Mouse (Mus musculus): Measurements from ENCODE around the gene Mrps12.

Gene Mrps12

GRCm38 (mm10) chr7:28741709-28742438 is at the start of gene Mrps12, which contains the start of gene Sars2:
Mrps12 (minus strand) TSS chr7:28741820.
Sars2 (plus strand) TSS chr7:28741992.
- peak; percentile 94 for DNase-seq (ENCODE audit: low read depth, low spot score)

DNA sequence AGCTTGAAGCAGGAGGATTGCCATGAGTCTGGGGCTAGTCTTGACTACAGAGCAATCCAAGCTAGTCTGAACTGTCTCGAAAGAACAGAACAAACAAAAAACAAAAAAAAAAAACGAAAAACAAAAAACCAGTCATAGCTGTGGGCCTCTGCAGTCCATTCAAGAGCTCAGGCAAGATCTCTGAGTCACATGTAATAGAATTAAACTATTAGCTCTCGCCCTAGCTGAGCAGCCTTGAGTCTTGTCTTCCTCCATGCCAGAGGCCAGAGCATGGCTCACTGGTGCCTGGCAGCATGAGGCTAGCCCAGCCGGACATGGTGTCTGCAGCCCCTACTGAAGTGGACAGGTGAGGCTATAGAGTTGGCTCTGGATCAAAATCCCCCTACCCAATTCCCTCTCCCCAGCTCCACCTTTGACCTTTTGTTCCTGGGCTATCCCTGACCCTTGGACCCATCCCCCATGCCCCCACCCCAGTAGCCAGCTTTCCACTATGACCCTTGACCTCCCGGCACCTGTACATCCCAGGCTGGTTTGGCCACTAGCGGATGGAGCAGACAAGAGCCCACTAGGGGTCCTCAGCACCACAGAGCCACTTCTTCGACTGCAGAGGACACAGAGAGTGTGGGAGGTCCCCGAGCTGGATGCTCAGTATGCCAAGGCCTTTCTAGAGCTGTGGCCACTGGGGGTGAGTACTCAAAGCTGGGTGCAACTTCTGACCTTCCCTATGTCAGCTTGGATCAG is 48.6 kb upstream of the Mrps12 start:
- DNase-seq (ENCODE audit: low read depth, low spot score): no peak

DNA sequence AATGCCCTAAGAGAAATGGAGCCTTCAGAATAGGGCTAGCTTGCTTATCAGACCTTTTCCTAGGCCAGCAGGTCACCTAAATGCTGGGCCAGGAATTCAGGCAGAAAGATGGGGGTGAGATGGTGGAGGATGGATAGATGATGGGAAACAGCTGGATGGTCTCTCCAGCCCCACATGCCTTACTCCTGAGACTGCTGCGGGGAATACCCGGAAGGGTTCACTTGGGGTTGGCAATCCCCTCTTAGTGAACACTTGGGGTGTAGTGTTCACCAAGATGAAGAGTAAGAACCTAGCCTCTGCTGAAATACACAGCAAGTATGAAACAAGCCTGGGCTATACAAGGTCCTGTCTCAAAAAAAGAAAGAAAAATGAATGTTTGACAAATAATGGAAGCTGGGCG is 47.6 kb upstream of the Mrps12 start:
- no peak for DNase-seq (ENCODE audit: low read depth, low spot score)

DNA sequence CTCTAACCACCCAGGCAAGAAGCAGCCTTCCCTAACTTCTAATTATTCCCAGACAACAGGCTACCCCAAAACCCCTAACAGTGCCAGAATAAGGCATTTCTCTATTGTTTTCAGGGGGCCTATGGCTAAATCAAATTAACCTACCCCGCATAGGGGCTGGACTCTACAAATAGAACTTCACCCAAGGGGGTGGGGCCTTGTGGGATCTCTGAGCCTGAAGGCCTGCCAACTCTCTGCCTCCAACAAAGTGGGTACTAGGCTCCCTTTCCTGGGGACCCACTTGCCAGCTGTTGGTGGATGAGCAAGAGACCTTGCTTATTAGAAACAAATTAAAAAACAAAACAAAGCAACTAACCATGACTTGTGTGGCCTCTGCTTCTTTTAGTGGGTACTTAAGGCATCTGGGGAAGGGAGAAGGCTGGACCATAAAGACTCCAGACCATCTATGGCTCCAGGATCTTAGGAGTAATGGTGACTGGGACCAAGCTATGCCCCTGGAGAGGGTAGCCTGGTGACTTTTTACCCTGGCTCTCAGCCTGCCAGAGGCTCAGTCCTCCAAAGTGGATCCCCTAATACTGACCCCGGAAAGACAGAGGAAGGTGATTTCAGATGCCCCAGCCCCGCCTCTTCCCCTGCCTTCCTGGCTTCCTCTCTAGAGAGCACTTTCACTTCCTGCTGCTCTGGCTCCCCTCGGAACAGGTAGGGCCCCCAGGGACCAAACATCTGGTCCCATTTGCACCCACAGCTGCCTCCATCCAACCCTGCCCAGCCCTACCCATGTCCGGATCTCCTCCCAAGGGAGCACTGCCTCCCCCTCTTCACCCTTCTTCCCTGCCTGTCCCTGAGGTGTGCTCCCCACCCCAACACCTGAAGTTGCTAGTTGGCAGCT is 46.9 kb upstream of the Mrps12 start, which contains the start of gene Rinl:
Gene Rinl (plus strand): TSS at position 663 of the 889 bp plus-strand sequence.
- no peak for DNase-seq (ENCODE audit: low read depth, low spot score)

GRCm38 (mm10) chr7:28787884-28788283 is 46.3 kb upstream of the Mrps12 start:
- no peak for DNase-seq (ENCODE audit: low read depth, low spot score)

- no peak for DNase-seq (ENCODE audit: low read depth, low spot score)
These were observed 43.5 kb upstream of the Mrps12 start for GRCm38 (mm10) chr7:28785161-28785560.

DNA sequence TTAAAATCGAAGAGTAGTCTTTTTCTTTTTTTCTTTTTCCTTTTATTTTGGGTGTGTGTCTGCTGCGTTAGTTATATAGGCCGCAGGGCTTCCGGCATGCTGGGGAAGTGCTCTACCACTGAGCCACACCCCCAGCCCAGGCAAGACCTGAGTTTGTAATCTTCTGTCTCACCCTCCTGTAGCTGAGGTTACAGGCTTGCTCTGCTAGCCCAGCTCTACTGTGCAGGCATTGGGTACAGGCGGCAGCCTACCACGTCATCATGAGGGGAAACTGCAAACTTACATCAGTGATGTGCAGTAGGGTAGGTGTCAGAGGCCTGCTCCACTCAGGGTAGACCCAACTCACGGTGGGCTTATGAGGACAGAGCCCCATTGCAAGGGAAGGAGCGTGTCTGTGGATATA is 39.6 kb upstream of the Mrps12 start:
- no peak for DNase-seq (ENCODE audit: low read depth, low spot score)

DNA sequence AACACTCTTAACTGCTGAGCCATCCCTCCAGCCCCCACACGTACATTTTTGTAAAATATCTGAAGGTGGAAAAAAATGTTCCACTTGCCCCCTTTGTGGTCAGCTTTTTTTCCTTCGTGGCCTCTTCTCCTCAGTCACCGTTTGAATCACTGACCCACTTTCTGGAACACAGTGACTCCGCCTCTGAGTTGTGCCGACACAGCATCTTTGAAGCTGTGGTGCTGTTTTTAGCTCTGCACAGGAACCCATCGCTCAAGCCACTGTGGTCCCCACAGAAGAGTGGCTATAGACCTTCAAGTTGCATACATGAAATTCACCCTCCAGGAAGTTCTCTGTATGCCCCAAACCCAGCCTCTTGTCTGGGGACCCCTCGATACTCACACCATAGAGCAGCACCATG is 39.2 kb upstream of the Mrps12 start:
- DNase-seq (ENCODE audit: low read depth, low spot score): no peak

- DNase-seq (ENCODE audit: low read depth, low spot score): peak; percentile 75
These were observed 38.5 kb upstream of the Mrps12 start for GRCm38 (mm10) chr7:28780067-28780658.

GRCm38 (mm10) chr7:28778825-28779224 is 37.2 kb upstream of the Mrps12 start:
- DNase-seq (ENCODE audit: low read depth, low spot score): no peak

- no peak for DNase-seq (ENCODE audit: low read depth, low spot score)
These were observed 33.5 kb upstream of the Mrps12 start for GRCm38 (mm10) chr7:28775129-28775528.

- DNase-seq (ENCODE audit: low read depth, low spot score): no peak
These were observed 32.5 kb upstream of the Mrps12 start for GRCm38 (mm10) chr7:28774164-28774563.

DNA sequence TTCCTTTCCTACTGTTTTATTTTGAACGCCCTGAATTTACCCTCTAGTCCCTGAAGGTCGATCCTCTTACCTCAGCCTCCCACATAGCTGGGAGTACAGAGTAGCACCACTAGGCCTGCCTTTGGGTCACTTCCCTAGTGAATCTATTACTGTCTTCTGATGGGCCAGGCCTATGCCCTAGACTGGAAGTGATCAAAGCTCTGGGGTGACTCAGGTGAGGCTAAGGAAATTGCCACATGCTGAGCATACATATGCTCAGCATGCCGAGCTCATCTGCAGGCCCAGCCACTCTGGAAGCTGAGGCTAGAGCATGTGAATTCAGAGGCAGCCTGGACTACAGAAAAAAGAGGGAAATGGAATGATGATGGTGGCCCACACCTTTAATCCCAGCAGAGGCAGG is 31.5 kb upstream of the Mrps12 start:
- DNase-seq (ENCODE audit: low read depth, low spot score): no peak

DNA sequence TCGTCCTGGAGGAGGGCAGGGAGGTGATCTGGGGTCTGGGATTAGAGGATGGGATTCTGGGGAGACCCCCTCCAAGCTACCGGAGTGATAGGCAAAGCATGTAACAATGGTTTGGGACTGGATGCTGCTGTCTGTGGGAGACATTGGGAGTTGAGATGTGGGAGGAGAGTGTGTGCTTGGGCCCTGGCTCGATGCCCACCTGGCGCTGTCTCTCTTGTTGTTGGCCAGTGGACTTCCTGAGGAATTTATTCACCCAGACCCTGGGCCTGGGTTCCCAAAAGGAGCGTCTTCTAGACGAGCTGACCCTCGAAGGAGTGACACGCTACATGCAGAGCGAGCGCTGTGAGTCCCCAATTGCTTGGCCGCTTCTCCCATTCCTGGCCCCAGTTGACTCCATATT is 30.2 kb upstream of the Mrps12 start:
- DNase-seq (ENCODE audit: low read depth, low spot score): no peak

DNA sequence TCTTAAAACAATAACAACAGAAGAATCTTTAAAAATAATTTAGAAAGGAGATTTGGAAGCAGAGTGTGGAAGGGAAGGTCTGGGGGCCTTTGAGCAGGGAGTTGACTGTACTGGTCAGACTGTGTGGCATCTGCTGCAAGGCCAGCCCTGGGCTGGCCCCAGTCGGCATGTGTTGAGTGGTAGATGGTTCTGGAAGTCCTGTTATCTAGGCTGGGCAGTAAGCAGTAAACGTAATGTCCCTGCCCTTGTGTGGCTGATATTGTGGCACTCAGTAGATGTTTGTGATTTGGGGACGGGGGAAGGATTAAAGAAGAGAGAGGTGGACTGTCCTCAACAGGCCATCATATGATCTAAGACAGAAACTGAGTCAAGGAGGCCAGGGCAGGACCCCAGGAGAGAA is 28.7 kb upstream of the Mrps12 start:
- no peak for DNase-seq (ENCODE audit: low read depth, low spot score)

DNA sequence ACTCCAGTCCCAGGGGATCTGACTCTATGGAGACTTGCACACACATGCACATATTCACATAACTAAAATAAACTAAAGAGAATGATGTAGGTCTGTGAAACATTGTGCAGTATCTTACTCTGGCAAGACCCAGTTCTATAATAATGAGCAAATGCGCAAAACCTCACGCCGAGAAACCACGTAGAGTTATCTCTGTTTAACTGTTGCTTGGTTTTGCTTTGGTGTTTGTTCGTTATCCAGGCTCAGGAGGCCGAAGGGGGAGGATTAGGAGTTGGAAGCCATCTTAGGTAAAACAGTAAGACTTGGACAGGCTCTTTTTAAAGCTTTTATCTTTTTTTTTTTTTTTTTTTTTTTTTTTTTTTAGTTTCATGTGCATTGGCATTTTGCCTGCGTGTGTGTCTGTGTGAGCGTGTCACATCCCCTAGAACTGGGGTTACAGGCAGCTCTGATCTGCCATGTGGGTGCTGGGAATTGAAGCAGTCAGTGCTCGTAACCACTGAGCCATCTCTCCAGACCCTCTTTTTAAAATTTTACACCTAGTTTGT is 27.9 kb upstream of the Mrps12 start:
- DNase-seq (ENCODE audit: low read depth, low spot score): no peak

- DNase-seq (ENCODE audit: low read depth, low spot score): no peak
These were observed 25.9 kb upstream of the Mrps12 start, which contains the start of gene Nfkbib for GRCm38 (mm10) chr7:28767462-28767965. Nfkbib (minus strand) TSS chr7:28767512.

DNA sequence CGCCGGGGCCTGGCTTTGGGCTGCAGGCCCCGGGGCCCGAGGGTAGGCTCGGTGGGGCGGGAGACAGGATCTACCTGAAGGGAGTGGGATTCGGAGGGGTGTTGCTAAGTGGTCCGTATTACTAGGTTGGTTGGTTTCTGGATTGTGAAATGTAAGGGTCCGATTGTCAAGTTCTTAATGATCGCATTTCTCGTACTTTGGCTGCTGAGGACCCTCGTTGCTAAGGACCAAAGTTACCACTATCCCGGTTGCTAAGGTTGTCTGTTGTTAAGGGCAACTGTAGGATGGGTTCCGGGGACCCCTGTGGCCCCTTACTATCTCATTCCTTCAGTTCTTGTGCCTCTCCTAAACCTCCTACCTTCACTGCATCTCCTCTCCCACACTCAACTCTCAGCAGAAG is 25.3 kb upstream of the Mrps12 start:
- DNase-seq (ENCODE audit: low read depth, low spot score): no peak

GRCm38 (mm10) chr7:28766173-28766879 is 24.7 kb upstream of the Mrps12 start, which contains the start of gene Sirt2:
Sirt2 (plus strand) TSS chr7:28766735.
- peak; percentile 94 for DNase-seq (ENCODE audit: low read depth, low spot score)

- DNase-seq (ENCODE audit: low read depth, low spot score): no peak
These were observed 23.6 kb upstream of the Mrps12 start for GRCm38 (mm10) chr7:28765211-28765610.
